In the genomic region with DNA sequence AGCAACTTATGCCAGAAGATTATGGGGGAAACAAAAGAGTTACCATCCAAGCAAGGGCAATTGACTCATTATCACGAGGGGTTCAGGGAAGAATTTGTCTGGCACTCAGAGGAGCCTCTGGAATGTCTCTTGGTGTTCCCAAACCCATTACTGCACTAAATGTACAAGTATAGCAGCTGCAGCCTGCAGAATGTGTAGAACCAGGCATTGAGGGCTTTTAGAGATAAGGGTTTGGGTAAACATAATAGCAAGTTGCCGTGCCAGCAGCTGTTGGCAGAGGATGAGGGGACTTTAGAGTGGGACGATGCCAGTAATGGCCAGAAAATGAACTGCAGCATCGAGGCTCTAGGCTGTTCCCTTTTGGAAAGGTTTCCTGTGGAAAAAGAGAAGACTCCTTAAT, we compare ENCODE assay signal across 14 mouse cellular contexts. TPM values are rescaled to one million over a fixed set of nuclear protein-coding genes. Genes with fewer than 3 reads are reported as not detected.
DNase-seq lines count a peak whose midpoint lies in the region; ATAC-seq lines count a peak whose summit lies in the region.
"Had no signal": no experiment of that assay in that cellular context is flagged by ENCODE, and none has a peak within 500 bp of the region (broad histone marks: within the 10 kb centered on the region; RNA-seq: fewer than 3 reads in every experiment).

No protein-coding gene starts in this region.

- peaks cover under 1% of the 10 kb centered on the region for H3K9me3 ChIP-seq in embryonic facial prominence, embryonic 14.5 days (ENCODE audit: control insufficient read depth, low read length)
- H3K9me3 ChIP-seq in embryonic facial prominence, embryonic 10.5 days: peaks cover under 1% of the 10 kb centered on the region; the same call in 1 of the 2 replicates
- no peaks in the 10 kb centered on the region for H3K9me3 ChIP-seq in lung, embryonic 16.5 days (ENCODE audit: control insufficient read depth, low read length)
- H3K9me3 ChIP-seq: limb, embryonic 13.5 days had no signal

- DNase-seq in embryonic facial prominence, embryonic 14.5 days (ENCODE audit: low spot score): peak; percentile 70
- no peak for DNase-seq in embryonic facial prominence, embryonic 10.5 days (ENCODE audit: low spot score)
- DNase-seq in ovary, adult 18-20 months (ENCODE audit: low spot score): peak; percentile 6
- DNase-seq in ovary, postnatal 10 days (ENCODE audit: low spot score): no peak
- DNase-seq in neural tube, embryonic 10.5 days (ENCODE audit: extremely low spot score, low spot score): no peak
- no peak for DNase-seq in cerebellum, postnatal 36 days
- DNase-seq: cerebellum, postnatal 25 days; kidney, adult 11 months had no signal

- WGBS in embryonic facial prominence, embryonic 14.5 days: 69% methylated on average over 4 of the region's 4 CpGs
- WGBS in embryonic facial prominence, embryonic 10.5 days: 83% methylated on average over 4 of the region's 4 CpGs
- 18% methylated on average over 4 of the region's 4 CpGs for WGBS in lung, embryonic 16.5 days

- H3K36me3 ChIP-seq in embryonic facial prominence, embryonic 14.5 days (ENCODE audit: control insufficient read depth, insufficient read depth, low read length): no peaks in the 10 kb centered on the region
- peaks cover 4% of the 10 kb centered on the region for H3K36me3 ChIP-seq in embryonic facial prominence, embryonic 10.5 days (replicated peaks)
- H3K36me3 ChIP-seq in lung, embryonic 16.5 days (ENCODE audit: control insufficient read depth, insufficient read depth, low read length): no peaks in the 10 kb centered on the region
- H3K36me3 ChIP-seq: midbrain, embryonic 12.5 days had no signal

- no peak overlapping the region for H3K27ac ChIP-seq in embryonic facial prominence, embryonic 14.5 days (replicated peaks; ENCODE audit: low read depth, low read length)
- no peak overlapping the region for H3K27ac ChIP-seq in embryonic facial prominence, embryonic 10.5 days (replicated peaks)
- H3K27ac ChIP-seq in lung, embryonic 16.5 days (ENCODE audit: low read length): no peak overlapping the region
- H3K27ac ChIP-seq: forebrain, embryonic 10.5 days; limb, embryonic 13.5 days; midbrain, embryonic 12.5 days had no signal

- no peak overlapping the region for H3K9ac ChIP-seq in embryonic facial prominence, embryonic 14.5 days (ENCODE audit: low read depth, low read length)
- no peak overlapping the region for H3K9ac ChIP-seq in lung, embryonic 16.5 days (ENCODE audit: low read length)
- H3K9ac ChIP-seq: limb, embryonic 13.5 days; midbrain, embryonic 12.5 days had no signal

- no peak overlapping the region for H3K4me2 ChIP-seq in embryonic facial prominence, embryonic 14.5 days (ENCODE audit: low read depth, low read length)
- H3K4me2 ChIP-seq in lung, embryonic 16.5 days (ENCODE audit: low read depth, low read length): no peak overlapping the region
- H3K4me2 ChIP-seq: limb, embryonic 13.5 days; midbrain, embryonic 12.5 days had no signal

- peak; percentile 41; the same call in 1 of the 2 replicates for ATAC-seq in embryonic facial prominence, embryonic 14.5 days (ENCODE audit: low read depth)
- peak; percentile 86 for ATAC-seq in lung, embryonic 16.5 days (ENCODE audit: low read depth)
- no peak for ATAC-seq in cerebellum, adult (ENCODE audit: insufficient number of reproducible peaks, low FRiP score, low TSS enrichment)
- ATAC-seq: Patski had no signal

- no peaks in the 10 kb centered on the region for H3K27me3 ChIP-seq in embryonic facial prominence, embryonic 14.5 days (replicated peaks; ENCODE audit: control insufficient read depth, insufficient read depth, low read length)
- no peaks in the 10 kb centered on the region for H3K27me3 ChIP-seq in embryonic facial prominence, embryonic 10.5 days (replicated peaks; ENCODE audit: low read depth, poor library complexity, severe bottlenecking)
- H3K27me3 ChIP-seq in lung, embryonic 16.5 days (ENCODE audit: control insufficient read depth, insufficient read depth, low read depth, low read length): no peaks in the 10 kb centered on the region
- H3K27me3 ChIP-seq: limb, embryonic 13.5 days; midbrain, embryonic 12.5 days; Patski had no signal

- H3K4me1 ChIP-seq in embryonic facial prominence, embryonic 14.5 days (ENCODE audit: control insufficient read depth, insufficient read depth, low read length): no peaks in the 10 kb centered on the region
- no peaks in the 10 kb centered on the region for H3K4me1 ChIP-seq in embryonic facial prominence, embryonic 10.5 days
- peaks cover 8% of the 10 kb centered on the region for H3K4me1 ChIP-seq in lung, embryonic 16.5 days (replicated peaks; ENCODE audit: control insufficient read depth, insufficient read depth, low read length)
- H3K4me1 ChIP-seq: limb, embryonic 13.5 days; midbrain, embryonic 12.5 days had no signal

- H3K4me3 ChIP-seq in embryonic facial prominence, embryonic 14.5 days (ENCODE audit: low read depth, low read length): no peak overlapping the region
- H3K4me3 ChIP-seq in embryonic facial prominence, embryonic 10.5 days: no peak overlapping the region
- no peak overlapping the region for H3K4me3 ChIP-seq in lung, embryonic 16.5 days (ENCODE audit: low read length)
- H3K4me3 ChIP-seq: forebrain, embryonic 10.5 days; limb, embryonic 13.5 days; midbrain, embryonic 12.5 days had no signal

RNA-seq across cellular contexts. Expression of gene Mnat1, which starts 36.8 kb away (rescaled TPM):
- 38.2 and 41.7 TPM in 2 replicates for polyA plus RNA-seq in embryonic facial prominence, embryonic 14.5 days (2014; fragmentation: Nextera tagmentation; extraction: Ambion mirVana)
- polyA plus RNA-seq in embryonic facial prominence, embryonic 10.5 days (2016; fragmentation: Nextera tagmentation; extraction: Ambion mirVana): 40.7 and 40.8 TPM in 2 replicates
- polyA plus RNA-seq in lung, embryonic 16.5 days (2015; fragmentation: Nextera tagmentation; extraction: Ambion mirVana): 28.3 and 29.6 TPM in 2 replicates

RNA-seq across cellular contexts. Expression of gene Six4, which starts 47.1 kb away (rescaled TPM):
- 6.3 and 7.0 TPM in 2 replicates for polyA plus RNA-seq in embryonic facial prominence, embryonic 14.5 days (2014; fragmentation: Nextera tagmentation; extraction: Ambion mirVana)
- 16.1 and 16.4 TPM in 2 replicates for polyA plus RNA-seq in embryonic facial prominence, embryonic 10.5 days (2016; fragmentation: Nextera tagmentation; extraction: Ambion mirVana)
- polyA plus RNA-seq in lung, embryonic 16.5 days (2015; fragmentation: Nextera tagmentation; extraction: Ambion mirVana): 1.9 and 2.2 TPM in 2 replicates

Comparison
In these comparisons a context has a peak if more than half of its experiments do, and no peak if none do; other contexts are left out.
1. DNase-seq: peak in embryonic facial prominence, embryonic 14.5 days (single experiment) and ovary, adult 18-20 months (single experiment); none in embryonic facial prominence, embryonic 10.5 days (single experiment), ovary, postnatal 10 days (single experiment), neural tube, embryonic 10.5 days (single experiment) and cerebellum, postnatal 36 days (0 of 2).